8 mouse cellular contexts compared by ENCODE assay signal in genomic region chr4:119421191-119421590, GRCm38 (mm10). TPM values are rescaled to one million over a fixed set of nuclear protein-coding genes. Genes with fewer than 3 reads are reported as not detected.
DNase-seq lines count a peak whose midpoint lies in the region; ATAC-seq lines count a peak whose summit lies in the region.

No protein-coding gene starts in this region.

- 73% methylated on average over 3 of the region's 3 CpGs for WGBS in forebrain, embryonic 11.5 days
- 63% methylated on average over 3 of the region's 3 CpGs for WGBS in limb, embryonic 13.5 days
- WGBS in stomach, embryonic 16.5 days: 24% methylated on average over 3 of the region's 3 CpGs

- no peak overlapping the region for H3K27ac ChIP-seq in forebrain, embryonic 11.5 days (ENCODE audit: low read depth, low read length)
- no peak overlapping the region for H3K27ac ChIP-seq in limb, embryonic 13.5 days
- H3K27ac ChIP-seq in stomach, embryonic 16.5 days (ENCODE audit: low read length): no peak overlapping the region

- H3K4me1 ChIP-seq in megakaryocyte, embryonic 14.5 days: peaks cover 51% of the 10 kb centered on the region
- H3K4me1 ChIP-seq in forebrain, embryonic 11.5 days (replicated peaks; ENCODE audit: control insufficient read depth, insufficient read depth, low read length): peaks cover 8% of the 10 kb centered on the region; the same call in 1 of the 2 replicates
- peaks cover 19% of the 10 kb centered on the region for H3K4me1 ChIP-seq in limb, embryonic 13.5 days
- H3K4me1 ChIP-seq in stomach, embryonic 16.5 days (ENCODE audit: control insufficient read depth, insufficient read depth, low read length): peaks cover 17% of the 10 kb centered on the region

- H3K36me3 ChIP-seq in megakaryocyte, embryonic 14.5 days (replicated peaks; ENCODE audit: low read length): peaks cover 9% of the 10 kb centered on the region
- no peaks in the 10 kb centered on the region for H3K36me3 ChIP-seq in forebrain, embryonic 11.5 days (ENCODE audit: control insufficient read depth, insufficient read depth, low read length)
- H3K36me3 ChIP-seq in limb, embryonic 13.5 days: peaks cover 9% of the 10 kb centered on the region
- no peaks in the 10 kb centered on the region for H3K36me3 ChIP-seq in stomach, embryonic 16.5 days (ENCODE audit: control insufficient read depth, insufficient read depth, low read length)

- no peak for DNase-seq in forebrain, embryonic 11.5 days (ENCODE audit: low spot score)
- no peak for DNase-seq in natural killer cell, adult 2 months (ENCODE audit: low spot score in 2 of 2)
- DNase-seq in thymus, postnatal 10 days (ENCODE audit: low spot score in 2 of 2): no peak
- DNase-seq in adipocyte (ENCODE audit: low spot score): no peak

- H3K4me3 ChIP-seq in megakaryocyte, embryonic 14.5 days (replicated peaks): peak overlapping the region; percentile 81
- peak overlapping the region; percentile 59 for H3K4me3 ChIP-seq in forebrain, embryonic 11.5 days (ENCODE audit: low read depth, low read length)
- peak overlapping the region; percentile 73 for H3K4me3 ChIP-seq in limb, embryonic 13.5 days
- H3K4me3 ChIP-seq in stomach, embryonic 16.5 days (replicated peaks; ENCODE audit: low read length): peak overlapping the region; percentile 62

- no peaks in the 10 kb centered on the region for H3K9me3 ChIP-seq in megakaryocyte, embryonic 14.5 days
- H3K9me3 ChIP-seq in forebrain, embryonic 11.5 days (ENCODE audit: control insufficient read depth, low read length): no peaks in the 10 kb centered on the region
- H3K9me3 ChIP-seq in limb, embryonic 13.5 days: no peaks in the 10 kb centered on the region
- no peaks in the 10 kb centered on the region for H3K9me3 ChIP-seq in stomach, embryonic 16.5 days (replicated peaks; ENCODE audit: control insufficient read depth, low read length)

- peak overlapping the region; percentile 86 for H3K4me2 ChIP-seq in forebrain, embryonic 11.5 days (ENCODE audit: low read depth, low read length, severe bottlenecking)
- H3K4me2 ChIP-seq in limb, embryonic 13.5 days (replicated peaks): peak overlapping the region; percentile 92
- H3K4me2 ChIP-seq in stomach, embryonic 16.5 days (ENCODE audit: low read depth, low read length): peak overlapping the region; percentile 91

- H3K27me3 ChIP-seq in megakaryocyte, embryonic 14.5 days (replicated peaks): peaks cover 2% of the 10 kb centered on the region
- H3K27me3 ChIP-seq in forebrain, embryonic 11.5 days (ENCODE audit: control insufficient read depth, insufficient read depth, low read length): no peaks in the 10 kb centered on the region
- H3K27me3 ChIP-seq in limb, embryonic 13.5 days: no peaks in the 10 kb centered on the region
- no peaks in the 10 kb centered on the region for H3K27me3 ChIP-seq in stomach, embryonic 16.5 days (ENCODE audit: control insufficient read depth, insufficient read depth, low read length)

- H3K9ac ChIP-seq in forebrain, embryonic 11.5 days (ENCODE audit: low read length): peak overlapping the region; percentile 80; the same call in 1 of the 2 replicates
- H3K9ac ChIP-seq in limb, embryonic 13.5 days: peak overlapping the region; percentile 90
- peak overlapping the region; percentile 81 for H3K9ac ChIP-seq in stomach, embryonic 16.5 days (ENCODE audit: low read length)

- ATAC-seq in megakaryocyte, adult 5-6 weeks (ENCODE audit: poor library complexity, severe bottlenecking): no peak
- no peak for ATAC-seq in forebrain, embryonic 11.5 days (replicated peaks; ENCODE audit: low FRiP score)
- no peak for ATAC-seq in limb, embryonic 13.5 days (ENCODE audit: low FRiP score, low read depth)
- no peak for ATAC-seq in stomach, embryonic 16.5 days (ENCODE audit: insufficient read depth, low FRiP score)

RNA-seq across cellular contexts. Expression of gene Ppcs, which starts 1.0 kb away (rescaled TPM):
- 7.7 and 11.4 TPM in 2 replicates for polyA plus RNA-seq in megakaryocyte, embryonic 14.5 days (2012; ENCODE audit: insufficient read depth, low replicate concordance)
- 8.0 and 8.6 TPM in 2 replicates for total RNA-seq in megakaryocyte, adult 5-6 weeks (2015)
- total RNA-seq in megakaryocyte, adult 5-6 weeks (2017): 7.2 and 7.6 TPM in 2 replicates
- polyA plus RNA-seq in forebrain, embryonic 11.5 days (2014; fragmentation: Nextera tagmentation; extraction: Ambion mirVana): 19.5 and 19.9 TPM in 2 replicates
- 29.3 and 33.0 TPM in 2 replicates for polyA plus RNA-seq in limb, embryonic 13.5 days (2015; fragmentation: Nextera tagmentation; extraction: Ambion mirVana)
- 32.5 and 34.6 TPM in 2 replicates for polyA plus RNA-seq in stomach, embryonic 16.5 days (2015; fragmentation: Nextera tagmentation; extraction: Ambion mirVana)

RNA-seq across cellular contexts. Expression of gene Zmynd12, which starts 1.4 kb away (rescaled TPM):
- polyA plus RNA-seq in megakaryocyte, embryonic 14.5 days (2012; ENCODE audit: insufficient read depth, low replicate concordance): not detected in 2 replicates
- not detected in 2 replicates for total RNA-seq in megakaryocyte, adult 5-6 weeks (2015)
- not detected in 2 replicates for total RNA-seq in megakaryocyte, adult 5-6 weeks (2017)
- polyA plus RNA-seq in forebrain, embryonic 11.5 days (2014; fragmentation: Nextera tagmentation; extraction: Ambion mirVana): not detected in 2 replicates
- polyA plus RNA-seq in limb, embryonic 13.5 days (2015; fragmentation: Nextera tagmentation; extraction: Ambion mirVana): 0.19 and 0.34 TPM in 2 replicates
- polyA plus RNA-seq in stomach, embryonic 16.5 days (2015; fragmentation: Nextera tagmentation; extraction: Ambion mirVana): 0.21 and 0.70 TPM in 2 replicates

RNA-seq across cellular contexts. Expression of gene Ccdc30, which starts 5.9 kb away (rescaled TPM):
- polyA plus RNA-seq in megakaryocyte, embryonic 14.5 days (2012; ENCODE audit: insufficient read depth, low replicate concordance): 0.03 TPM in 1 of 2 replicates, not detected in the other
- total RNA-seq in megakaryocyte, adult 5-6 weeks (2015): 0.07 TPM in 1 of 2 replicates, not detected in the other
- total RNA-seq in megakaryocyte, adult 5-6 weeks (2017): not detected in 2 replicates
- polyA plus RNA-seq in forebrain, embryonic 11.5 days (2014; fragmentation: Nextera tagmentation; extraction: Ambion mirVana): 10.2 and 11.0 TPM in 2 replicates
- polyA plus RNA-seq in limb, embryonic 13.5 days (2015; fragmentation: Nextera tagmentation; extraction: Ambion mirVana): 6.6 and 7.5 TPM in 2 replicates
- 4.7 and 6.7 TPM in 2 replicates for polyA plus RNA-seq in stomach, embryonic 16.5 days (2015; fragmentation: Nextera tagmentation; extraction: Ambion mirVana)
